Mouse (Mus musculus) 3T3-L1 (cell line): Measurements from ENCODE around the gene Rnf220.
"Not testable (repeated sequence)": the region's sequence is repeated elsewhere in the genome, so short reads cannot be mapped to it uniquely, and the experiment has no call there.

Source experiments
- DNase-seq: peaks from one replicate; pipeline ENCODE4 v3.0.0-alpha.2; 2015; ENCODE audit warnings: low read depth, low spot score

Gene Rnf220

GRCm38 (mm10) chr4:117272459-117272858 lies 224.4 kb downstream of the Rnf220 start:
- DNase-seq: no peak

GRCm38 (mm10) chr4:117270278-117270677 lies 226.6 kb downstream of the Rnf220 start:
- DNase-seq: peak; percentile 82

GRCm38 (mm10) chr4:117267831-117268437 lies 228.9 kb downstream of the Rnf220 start:
- DNase-seq: no peak

- DNase-seq: peak; percentile 85
These were observed 229.6 kb downstream of the Rnf220 start for GRCm38 (mm10) chr4:117267284-117267683.

DNA sequence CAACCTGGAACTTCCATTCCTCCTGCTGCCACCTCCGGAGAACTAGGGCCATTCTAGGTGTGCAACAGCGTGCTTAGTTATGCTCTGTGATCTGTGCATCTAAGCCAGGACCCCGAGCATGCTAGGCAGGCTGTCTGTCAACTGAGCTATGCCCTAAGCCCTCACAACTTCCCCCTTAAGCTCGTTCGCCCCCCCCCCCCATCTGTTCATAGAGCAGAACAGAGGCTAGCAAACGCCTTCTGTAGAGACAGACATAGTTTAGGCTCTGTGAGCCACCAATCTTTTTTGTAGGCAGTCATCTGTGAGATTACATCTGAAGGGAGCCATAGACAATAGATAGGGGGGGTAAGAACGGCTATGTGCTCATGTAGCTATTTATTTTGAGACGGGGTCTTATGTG lies 233.9 kb downstream of the Rnf220 start:
- no peak for DNase-seq

- DNase-seq: no peak
These were observed 234.5 kb downstream of the Rnf220 start for GRCm38 (mm10) chr4:117262101-117262913.

DNA sequence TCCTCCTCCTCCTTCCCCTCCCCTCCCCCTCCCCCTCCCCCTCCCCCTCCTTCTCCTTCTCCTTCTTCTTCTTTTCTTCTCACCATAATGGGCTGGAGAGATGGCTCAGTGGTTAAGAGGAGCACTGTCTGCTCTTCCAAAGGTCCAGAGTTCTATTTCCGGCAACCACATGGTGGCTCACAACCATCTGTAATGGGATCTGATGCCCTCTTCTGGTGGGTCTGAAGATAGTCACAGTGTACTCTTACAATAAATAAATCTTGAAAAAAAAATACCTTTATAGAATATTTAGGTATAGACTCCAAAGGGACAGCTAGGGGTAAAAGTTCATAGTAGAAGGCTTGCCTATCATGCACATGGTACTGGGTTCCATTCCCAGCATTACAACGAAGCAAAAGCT lies 235.6 kb downstream of the Rnf220 start:
- DNase-seq: no peak

DNA sequence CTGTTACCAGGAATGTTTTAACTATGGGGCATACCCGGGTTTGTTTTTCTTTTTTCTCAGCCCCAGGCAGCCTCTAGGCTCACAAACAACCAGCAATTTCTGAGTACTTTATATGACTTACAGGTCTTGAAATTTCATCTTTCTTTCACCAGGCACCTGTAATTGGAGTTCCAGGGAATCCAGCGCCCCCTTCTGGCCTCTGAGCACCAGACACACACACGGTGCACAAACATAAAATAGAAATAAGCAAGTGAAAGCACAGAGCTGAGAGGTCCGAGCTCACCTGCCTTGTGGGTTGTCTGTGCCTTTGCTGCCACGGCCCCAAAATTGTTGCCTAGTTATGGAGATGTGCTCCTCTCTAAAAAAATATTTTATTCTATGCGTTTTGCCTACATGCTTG lies 236.9 kb downstream of the Rnf220 start:
- not testable (repeated sequence) for DNase-seq

- DNase-seq: no peak
These were observed 242.2 kb downstream of the Rnf220 start for GRCm38 (mm10) chr4:117254672-117255071.

GRCm38 (mm10) chr4:117254017-117254627 lies 242.7 kb downstream of the Rnf220 start:
- no peak for DNase-seq

GRCm38 (mm10) chr4:117253218-117254016 lies 243.4 kb downstream of the Rnf220 start:
- DNase-seq: no peak

GRCm38 (mm10) chr4:117252755-117253154 lies 244.1 kb downstream of the Rnf220 start:
- DNase-seq: no peak

DNA sequence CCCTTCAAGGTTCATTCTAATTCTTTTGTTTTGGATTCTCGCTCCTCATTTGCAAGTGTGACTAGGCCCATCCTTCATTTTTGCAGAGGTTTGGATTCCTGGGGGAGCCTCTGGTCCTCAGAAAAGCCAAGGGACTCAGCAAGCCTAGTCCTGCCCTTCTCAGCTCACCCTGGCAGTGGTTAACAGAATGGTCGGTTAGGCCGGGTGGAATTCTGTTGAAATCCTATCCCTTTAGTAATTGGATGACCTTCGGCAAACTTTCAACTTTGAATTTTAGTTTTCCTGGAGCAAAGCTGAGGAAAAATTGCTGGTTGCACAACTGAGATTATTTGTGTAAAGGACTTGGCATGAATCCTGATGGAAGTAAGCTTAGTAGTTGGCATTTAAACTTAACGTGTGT lies 244.5 kb downstream of the Rnf220 start:
- DNase-seq: peak; percentile 66

DNA sequence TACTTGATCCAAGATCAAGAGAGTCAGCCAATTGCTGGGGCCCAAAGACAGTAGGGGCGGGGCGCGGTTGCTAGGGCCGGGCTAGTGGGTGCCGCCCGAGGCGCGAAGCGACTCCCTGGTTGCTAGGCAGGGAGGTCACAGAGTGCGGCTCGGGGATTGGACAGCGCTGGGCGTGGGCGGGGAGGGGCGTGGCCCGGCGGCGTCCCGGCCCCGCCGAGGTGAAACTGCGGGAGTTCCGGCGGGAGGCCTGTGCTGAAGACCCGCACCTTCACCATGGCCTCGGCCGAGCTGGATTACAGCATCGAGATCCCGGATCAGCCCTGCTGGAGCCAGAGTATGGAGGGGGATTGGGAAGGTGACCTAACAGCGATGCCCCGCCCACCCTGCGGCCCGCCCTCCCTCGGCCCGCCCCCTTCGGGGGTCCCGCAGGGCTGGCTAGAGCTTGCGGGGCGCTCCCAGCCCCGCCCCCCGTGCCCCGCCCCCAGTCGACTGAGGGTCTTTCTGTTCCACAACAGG lies 245.0 kb downstream of the Rnf220 start, which contains the start of the genes Tmem53 and Armh1:
Gene Tmem53 (plus strand): TSS at position 151 of the 516 bp plus-strand sequence.
Gene Armh1 (minus strand): TSS at position 325 of the 516 bp plus-strand sequence.
- peak; percentile 95 for DNase-seq

- DNase-seq: no peak
These were observed 245.9 kb downstream of the Rnf220 start for GRCm38 (mm10) chr4:117250982-117251381.

DNA sequence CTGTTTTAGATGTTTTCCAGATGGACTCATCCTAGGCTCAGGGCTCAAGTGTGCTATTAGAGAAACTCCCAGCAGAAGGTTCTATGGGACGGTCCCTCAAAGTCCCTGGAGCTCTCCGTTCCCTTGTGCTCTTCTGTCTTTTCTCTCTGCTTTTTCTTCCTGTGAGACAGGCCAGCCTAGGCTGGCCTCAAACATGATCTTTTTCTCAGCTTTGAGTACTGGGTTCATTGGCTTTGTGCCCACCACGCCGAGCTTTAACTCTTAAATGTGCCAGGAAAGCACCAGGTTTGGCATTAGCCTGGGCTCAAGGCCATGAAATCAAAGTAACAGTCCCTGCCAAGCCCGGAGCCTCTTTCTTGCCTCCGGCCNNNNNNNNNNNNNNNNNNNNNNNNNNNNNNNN lies 256.0 kb downstream of the Rnf220 start:
- no peak for DNase-seq

GRCm38 (mm10) chr4:117239153-117239552 lies 257.7 kb downstream of the Rnf220 start:
- DNase-seq: no peak

DNA sequence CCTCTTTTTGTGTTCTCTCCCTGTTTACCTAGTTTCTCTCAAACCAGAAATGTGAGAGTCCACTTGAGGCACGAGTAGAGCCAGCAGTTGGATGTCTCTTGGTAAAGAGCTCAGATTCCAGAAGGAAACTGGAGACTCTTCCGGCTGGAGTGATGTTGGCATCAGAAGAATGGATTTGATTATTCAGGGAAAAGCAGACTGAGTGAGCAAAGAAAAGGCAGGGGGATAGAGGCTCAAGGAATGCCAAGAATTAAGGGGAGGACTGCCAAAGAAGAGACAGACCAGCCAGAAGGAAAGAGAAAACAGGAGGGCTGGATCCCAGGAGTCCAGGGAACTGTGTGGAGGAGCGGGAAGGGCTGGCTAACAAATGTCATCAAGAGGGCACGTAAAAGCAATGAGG lies 261.0 kb downstream of the Rnf220 start:
- DNase-seq: no peak

DNA sequence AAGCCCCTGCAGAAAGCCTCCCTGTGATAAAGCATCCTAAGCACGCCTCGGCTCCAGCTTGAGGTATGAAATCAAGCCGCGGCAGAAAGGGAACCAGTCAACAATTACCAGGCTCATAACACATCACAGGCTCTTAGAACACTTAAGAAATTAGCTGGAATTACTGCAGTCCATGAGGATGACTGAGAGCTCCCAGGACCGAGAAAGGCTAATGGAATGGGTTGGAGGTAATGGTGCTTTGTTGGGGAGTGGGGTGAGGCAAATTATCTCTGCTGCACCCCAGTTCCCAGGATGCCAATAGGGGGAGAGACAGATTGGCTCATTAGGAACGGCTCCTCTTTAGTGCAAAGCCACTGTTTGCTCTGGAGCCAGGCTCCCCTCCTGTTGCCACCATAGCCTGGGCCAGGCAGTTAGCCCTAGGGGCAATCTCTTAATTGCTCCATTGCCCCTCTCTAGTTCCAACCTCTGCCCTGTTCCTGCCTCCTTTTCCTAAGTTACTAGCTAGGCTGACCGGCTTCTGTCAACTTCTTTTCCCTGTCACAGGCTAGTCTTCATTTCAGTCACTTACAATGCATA lies 262.6 kb downstream of the Rnf220 start:
- DNase-seq: no peak

DNA sequence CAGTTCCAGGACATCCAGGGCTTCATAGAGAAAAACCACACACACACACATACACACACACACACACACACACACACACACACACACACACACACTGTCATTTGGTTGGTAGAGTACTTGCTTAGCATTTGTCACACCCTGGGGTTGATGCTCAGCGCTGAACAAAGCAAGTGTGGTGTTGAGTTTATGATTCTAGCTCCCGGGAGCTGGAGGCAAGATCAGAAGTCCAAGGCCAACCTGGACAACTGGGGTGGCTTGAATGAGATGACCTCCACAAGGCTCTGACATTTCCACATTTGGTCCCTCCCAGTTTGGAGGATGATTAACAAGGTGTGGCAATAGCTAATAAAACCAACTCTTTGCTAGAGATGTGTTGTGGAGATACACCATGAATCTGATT lies 265.6 kb downstream of the Rnf220 start:
- no peak for DNase-seq

DNA sequence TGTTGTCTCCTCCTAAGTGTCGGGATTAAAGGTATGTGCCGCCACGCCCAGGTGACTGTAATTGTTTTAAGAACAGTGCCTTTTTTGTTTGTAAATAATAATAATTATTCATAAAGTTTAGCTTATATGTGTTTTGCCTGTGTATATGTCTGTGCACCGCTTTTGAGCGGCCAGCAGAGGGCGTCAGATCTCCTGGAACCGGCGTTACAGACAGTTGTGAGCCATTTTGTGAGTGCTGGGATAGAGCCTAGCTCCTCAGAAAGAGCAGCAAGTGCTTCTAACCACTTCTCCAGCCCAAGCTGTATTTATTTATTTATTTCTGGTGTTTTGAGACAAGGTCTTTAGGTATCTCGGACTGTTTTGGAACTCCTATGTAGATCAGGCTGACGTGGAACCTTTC lies 266.5 kb downstream of the Rnf220 start:
- no peak for DNase-seq
